Mouse (Mus musculus) Muller cell, postnatal 12 days (primary cell): ENCODE results near the gene Sema3f.

Experiments
- DNase-seq: peaks from one replicate; pipeline ENCODE4 v3.0.0-alpha.2; 2015; ENCODE audit errors: inconsistent ontology term

The Sema3f gene

DNA sequence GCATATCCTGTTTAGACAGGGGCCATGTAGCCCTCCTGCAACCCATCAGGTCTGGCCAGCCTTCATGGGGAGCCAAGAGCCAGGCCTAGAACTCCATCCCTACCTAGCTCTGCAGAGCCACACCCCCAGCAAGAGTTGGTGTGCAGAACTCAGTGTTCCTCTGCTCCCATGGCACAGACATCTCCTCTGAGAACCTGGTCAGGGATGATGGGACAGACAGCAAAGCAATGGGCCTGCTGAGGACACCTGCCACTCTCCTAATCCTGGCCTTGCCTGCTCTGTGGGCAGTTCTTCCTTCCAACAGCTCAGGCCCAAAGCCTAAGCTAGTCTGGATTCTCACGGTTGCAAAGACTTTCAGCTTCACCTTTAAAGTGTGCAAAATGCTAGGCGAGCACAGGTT lies 5.4 kb upstream of the Sema3f start:
- no peak for DNase-seq

DNA sequence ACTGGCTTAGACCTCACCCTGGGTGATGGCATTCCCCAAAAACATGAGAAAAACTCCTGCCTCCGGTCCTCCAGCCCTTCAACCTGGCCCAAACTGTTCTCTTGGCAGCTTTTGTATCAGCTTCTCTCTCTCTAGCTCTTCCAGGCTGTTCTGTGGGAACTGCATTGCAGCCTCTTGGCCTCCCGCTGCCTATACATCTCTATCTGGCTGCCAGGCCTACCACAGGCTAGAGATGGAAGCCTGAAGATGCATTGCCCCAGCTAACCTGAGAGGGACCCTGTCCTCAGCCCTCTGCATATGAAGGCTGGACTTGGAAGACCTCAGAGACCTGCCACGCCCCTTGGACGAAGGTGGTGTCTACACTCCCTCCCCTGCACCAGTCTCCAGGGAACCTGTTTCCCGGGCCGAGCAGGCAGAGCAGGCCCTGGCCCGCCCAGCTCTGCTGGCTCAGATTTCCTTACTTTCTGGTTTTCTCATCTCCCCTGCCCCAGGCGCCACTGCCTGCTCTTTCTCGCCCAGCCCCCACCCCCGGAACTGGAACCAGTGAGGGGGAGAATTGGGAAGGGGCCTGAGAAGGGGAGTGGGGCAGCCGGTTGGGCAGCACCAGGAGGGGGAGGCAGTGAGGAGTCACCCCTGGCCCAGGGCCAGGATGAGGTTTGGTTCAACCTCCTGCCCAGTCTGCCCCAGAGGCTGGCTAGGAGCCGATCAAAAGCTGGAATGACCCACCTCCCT lies 4.1 kb upstream of the Sema3f start:
- DNase-seq, result peak; percentile 93

DNA sequence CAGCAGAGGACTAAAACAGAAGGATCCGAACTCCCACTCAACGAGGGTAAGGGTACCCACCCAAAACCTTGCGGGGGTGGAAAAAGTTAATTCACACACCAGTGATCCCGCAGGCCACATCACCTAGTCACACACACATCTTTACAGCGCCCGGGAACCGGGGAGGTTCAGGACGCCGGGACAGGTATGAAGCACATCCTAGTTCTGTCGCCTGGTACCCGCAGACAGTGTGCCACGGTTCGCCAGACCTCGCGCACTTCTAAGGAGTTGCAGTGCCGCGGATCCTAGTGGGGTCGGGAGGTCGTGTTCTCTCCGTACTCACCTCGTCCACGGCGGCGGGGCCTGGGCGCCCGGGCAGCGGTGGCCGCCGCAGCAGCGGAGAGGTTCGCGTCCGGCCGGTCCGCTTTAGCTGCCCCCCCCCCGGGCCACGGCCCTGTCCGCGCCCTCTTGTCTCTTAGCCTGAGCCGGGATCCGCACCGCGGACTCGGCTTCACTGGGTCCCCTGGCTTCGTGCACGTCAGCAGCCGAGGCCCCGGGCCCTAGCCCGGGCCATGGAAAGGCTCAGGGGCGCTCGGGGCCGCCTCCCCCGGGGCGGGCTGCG lies 1.1 kb downstream of the Sema3f start:
- no peak for DNase-seq

DNA sequence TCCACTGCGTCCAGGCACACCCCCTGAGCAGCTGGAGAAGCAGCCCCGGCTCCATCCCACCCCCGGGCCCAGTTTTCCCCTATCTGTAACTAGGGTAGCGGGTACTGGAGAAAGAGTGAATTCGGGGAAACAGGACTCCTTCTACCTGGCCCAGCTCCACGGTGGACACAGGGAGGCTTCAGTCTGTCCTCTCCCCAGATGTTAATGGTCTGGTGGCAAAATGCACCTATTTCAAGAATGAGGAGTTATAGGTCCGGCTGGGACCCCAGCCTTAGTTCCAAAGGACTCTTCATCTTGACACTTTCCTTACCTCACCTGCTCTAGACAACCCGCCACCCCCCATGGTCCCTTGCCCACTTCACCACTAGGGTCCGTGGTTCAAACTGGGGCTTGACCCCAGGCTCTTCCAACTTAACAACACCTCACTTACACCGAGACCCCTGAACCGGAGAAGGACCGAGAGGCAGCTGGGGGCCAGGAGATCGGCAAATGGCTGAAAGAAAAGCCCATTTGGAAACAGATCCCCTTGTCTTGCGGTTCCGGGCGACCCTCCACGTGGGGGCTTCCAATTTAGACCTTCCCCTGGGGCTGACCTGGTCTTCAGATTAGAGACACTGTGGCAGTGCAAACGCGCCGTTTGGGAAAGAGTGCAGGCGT lies 1.7 kb downstream of the Sema3f start:
- no peak for DNase-seq

DNA sequence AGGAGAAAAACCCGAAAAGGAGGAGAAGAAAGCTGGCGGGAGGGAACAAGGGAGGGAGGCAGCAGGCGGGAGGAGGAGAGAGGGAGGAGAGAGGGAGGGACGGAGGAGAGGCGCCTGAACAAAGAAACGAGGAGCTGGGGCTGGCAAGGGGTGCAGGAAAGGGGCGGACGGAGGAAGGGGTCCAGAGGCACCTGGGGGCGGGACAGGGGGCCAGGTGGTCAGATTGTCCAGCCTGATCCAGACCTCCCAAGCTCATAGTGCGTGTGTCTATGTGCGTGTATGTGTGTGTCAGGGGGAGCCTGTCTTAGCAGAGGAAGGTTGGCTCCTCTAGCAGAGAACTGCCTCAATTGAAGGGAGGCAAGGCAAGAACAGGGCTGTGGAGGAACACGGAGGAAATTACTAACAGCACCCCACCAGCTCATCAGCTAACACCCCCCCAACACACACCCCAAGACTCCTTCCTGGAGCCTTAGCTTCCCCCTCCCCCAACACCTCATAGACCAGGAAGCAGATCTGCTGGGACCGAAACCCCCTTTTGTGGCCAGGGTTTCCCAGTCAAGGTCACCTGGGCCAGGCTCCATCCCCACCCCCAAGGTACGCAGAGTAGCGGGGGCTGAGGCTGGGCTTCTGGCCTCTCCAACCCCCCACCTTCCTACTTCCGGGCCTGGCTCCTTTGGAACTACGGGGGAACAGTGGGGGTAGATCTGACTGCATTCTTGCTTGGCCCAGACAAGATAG lies 2.4 kb downstream of the Sema3f start:
- no peak for DNase-seq

DNA sequence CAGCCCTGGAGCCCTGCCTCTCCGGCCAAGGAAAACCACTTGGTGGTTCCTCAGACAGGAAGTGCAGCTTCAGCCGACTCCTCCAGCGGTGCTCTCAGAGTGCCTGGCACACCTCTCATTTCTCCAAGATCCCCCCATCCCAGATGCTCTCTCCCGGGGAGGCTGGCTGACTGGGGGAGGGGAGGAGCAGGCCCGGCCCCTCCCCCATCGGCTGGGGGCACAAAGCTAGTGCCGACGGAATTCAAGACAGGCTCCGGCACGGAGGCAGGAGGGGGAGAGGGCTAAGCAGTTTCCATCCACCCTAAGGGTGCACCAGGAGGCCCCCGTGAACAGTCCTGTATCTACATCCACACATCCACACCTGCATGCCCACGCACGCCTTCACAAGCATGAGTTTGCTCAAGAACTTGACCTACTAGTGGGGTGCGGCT lies 3.5 kb downstream of the Sema3f start:
- DNase-seq, result no peak

DNA sequence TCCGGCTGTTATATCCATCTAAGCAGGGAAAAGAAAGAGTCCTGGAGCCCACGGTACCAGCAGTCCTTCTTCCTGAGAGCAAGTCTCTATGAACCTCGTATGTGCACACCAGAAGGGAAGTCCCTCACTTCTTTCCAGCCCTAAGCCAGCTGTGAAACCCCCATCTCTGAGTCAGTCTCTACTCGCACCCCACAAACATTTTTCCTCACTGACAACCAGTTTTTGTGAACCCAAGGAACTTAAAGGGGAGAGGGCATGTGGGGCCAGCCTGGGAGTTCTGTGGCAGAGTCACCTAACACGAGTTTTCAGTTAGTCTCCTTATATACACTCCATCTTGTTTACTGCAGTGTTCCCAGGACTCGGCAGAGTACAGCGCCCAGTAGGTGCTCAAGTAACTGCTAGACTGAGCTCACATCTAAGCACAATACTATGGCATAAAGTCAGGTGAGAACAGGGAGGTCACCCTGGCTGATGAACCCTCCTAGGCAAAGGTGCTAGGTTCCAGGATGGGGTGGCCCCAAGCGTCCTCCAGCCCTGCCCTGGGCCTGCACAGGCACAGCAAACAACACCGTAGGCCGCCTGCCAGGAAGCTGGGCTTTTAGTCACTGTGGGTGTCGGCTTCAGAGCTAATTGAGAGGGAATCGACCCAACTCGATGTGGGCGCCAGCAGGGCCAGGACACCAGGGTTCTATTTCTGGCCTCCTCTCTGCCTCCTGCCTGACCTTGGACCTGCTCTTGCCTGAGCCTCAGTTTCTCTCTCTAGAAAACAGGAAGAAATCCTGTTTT lies 6.7 kb downstream of the Sema3f start:
- peak; percentile 64 for DNase-seq

DNA sequence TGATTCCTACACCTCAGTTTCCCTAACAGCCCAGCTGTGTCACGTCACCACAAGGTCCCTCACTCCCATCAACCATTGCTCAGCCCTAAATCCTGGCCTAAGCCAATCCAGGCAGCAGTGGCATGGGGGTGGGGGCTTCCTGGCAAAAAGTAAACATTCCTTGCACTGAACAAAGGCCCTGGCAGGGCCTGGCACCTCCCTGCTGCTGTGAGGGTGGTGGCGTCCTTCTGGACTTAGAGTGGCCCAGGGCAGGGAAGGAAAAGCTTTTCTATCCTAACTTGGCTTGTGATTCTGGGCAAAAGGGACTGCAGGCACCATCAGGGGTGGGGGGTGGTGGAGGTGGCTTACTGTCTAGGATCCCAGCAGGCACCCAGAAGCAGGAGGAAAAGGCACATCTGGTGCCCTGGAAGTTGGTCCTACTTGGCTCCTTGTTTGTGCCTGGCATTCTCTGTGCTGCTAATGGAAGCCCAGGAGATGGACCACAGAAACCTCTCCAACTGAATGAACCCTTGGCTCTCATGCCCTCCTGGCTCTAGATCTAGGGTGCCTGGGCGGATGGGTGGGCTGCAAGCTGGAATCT lies 7.6 kb downstream of the Sema3f start:
- peak; percentile 81 for DNase-seq

DNA sequence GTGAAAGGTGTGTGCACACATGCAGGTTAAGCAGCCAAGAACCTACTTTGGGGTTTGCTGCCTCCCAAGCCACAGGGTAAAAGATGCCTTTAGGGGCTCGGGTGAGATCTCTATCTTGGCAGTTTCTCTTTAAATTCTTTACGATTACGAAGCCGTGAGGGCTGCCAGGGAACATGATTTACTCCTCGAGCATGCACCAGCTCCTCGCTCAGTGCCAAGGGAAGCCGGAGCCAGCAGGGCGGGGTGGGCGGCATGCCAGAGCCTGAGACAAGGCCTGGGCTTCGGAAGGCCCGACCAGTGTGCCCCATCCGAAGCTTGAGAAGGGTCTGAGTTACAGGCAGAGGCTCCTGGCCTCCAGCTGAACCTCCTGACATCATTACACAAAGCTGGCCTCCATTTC lies 8.7 kb downstream of the Sema3f start:
- peak; percentile 98 for DNase-seq

DNA sequence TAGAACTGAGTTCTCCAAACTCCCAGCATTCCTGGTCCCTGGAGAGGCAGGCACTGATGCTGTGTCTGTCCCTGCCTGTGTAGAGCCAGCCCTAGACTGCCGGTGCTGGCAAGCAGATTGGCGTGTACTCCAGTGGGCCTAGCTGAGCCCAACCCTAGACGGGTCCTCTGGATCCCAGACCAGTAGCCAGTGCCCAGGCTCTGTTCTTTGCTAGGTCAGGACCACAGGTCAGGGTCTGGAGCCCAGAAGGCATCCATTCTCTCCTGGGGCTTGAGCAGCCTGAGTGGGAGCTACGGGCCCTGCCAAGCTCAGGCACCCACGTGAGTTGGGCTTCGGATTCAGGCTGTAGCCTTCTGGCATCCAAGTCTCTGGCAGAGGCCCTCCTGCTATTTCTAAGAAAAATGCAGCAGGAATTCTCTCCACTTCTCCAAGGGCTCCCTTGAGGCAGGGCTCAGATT lies 10.1 kb downstream of the Sema3f start:
- peak; percentile 82 for DNase-seq

DNA sequence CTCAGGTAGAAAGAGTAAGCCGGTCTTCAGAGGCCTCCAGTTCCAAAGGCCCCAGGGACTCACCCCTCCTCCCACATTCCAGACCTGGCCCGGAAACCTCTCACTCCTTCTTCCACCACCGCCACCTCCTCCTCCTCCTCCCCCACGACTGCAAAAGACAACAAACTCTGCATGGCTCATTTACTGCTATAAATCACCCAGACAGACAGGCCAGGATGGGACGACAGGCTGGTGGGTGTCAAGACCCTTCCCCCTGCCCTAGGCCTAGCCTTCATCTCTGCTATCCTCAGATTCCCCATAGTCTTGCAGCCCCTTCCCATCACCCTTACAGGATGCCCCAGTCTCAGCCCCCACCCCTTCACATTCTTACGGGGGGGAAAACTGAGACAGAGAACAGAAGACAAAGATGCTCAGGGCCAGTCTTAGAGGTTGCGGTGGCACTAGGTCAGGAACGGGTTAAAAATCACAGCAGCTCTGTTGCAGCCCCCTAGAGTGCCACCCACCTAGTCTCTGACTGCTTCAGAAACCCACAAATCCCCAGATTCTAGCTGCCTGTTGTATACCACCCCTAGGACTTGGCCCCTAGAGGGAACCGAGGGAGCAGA lies 10.8 kb downstream of the Sema3f start:
- DNase-seq, result no peak

DNA sequence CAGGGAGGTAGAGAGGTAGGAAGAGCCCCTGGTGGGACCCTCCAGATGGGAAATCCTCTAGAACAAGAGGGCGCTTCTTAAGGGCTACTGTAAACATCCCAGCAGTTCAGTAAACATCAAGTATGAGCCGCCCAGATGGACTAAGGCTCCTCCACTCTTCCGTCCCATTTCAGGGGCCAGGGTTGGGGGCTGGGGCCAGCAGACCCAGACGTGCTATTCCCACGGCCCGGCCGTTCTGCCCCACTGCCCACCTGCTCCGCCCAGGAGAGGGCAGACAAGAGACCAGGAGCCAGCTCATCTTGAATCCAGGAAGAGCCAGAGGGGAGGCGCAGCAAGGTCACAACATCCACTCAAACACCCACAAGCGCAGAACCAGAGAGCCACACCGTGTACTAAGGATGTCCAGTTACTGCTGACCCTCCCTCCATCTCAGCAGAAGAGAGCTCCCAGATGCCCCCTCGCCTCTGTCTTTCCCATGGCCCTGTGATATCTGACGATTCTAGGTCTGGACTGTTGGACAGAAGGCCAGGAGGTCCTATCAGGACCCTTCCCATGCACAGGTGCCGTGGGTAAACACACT lies 11.6 kb downstream of the Sema3f start:
- DNase-seq, result peak; percentile 58

DNA sequence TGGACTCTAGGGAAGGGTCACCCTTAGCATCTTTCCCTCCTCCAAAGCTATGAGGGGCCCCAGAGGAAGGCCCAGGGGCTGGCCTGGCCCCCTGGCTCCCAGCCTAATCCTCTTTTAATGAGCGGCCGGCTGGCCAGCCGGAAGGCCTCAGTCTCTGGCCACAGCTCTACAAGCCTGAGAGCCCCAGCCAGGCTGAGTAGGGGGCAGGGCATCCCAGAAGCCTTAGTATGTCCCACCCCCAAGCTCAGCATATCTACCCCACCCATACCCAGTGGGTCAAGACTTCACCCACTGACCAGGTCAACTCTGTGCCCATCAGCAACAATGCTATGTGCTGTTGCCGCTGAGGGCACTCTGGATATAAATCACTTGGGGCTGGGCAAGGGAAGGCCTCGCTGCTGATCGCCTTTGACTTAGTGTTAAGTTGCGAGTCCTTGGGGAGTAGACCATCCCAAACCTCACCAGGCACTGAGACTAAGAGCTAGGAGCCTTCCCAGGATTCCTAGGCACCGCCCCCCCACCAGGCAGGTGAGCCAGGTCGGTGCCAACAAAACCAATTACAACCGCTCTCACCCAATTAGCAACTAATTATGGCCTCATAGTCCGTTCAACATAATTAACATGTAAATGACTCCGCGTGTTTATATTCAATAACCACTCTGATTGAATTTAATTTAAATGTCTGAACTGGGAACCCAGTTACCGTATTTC lies 12.3 kb downstream of the Sema3f start:
- peak; percentile 68 for DNase-seq

DNA sequence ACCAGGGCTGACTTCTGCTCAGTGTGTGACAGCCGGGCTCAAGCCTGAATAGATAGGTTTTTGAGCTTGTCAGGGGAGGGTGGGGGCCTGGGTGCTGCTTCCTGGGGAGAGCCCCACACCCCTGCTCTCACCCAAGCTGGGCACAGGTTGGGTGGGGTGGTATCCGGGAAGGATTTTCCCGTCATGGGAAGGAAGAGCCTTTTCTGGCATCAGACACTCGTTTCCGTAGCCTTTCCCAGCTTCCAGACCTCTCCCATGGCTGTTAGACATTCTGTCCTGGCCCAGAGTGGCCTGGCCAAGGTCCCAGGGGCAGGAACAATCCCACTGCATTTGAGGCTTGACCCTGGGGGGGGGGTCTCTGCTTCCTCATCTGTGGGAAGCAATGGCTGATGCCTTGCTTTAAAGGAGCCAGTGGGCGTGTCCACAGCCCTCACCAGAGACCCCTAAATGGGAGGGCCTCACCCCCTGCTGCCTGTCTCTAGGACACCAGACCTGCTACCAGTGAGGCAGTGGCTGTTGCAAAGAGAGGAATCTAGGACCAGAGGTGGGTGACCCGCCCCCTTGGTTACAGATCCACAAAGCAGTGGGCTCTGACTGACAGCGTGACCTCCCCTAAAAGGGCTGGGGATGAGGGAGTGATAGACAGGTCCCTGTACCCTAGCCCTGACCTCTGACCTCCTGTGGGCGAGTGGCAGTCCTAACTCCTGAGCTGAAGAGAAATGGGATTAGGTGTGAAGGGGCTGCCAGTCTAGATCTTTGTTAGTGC lies 13.2 kb downstream of the Sema3f start:
- no peak for DNase-seq

DNA sequence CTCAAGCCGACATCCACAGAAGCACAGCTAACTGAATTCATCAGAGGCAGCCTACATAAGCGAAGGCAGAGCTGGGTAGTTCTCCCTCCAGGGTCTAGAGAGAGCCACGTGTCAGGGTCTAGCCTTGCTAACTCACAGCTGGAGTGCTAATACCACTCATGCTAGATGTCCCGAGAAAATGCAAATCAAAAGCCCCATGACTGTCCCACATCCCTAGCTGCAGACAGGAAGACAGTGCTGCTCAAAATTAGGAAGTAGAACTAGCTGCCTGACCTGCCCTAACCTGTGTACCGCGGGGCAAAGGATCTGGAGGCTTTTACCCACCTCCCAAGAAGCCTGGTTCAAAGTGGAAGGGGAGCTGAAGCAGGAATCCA lies 14.2 kb downstream of the Sema3f start:
- no peak for DNase-seq

DNA sequence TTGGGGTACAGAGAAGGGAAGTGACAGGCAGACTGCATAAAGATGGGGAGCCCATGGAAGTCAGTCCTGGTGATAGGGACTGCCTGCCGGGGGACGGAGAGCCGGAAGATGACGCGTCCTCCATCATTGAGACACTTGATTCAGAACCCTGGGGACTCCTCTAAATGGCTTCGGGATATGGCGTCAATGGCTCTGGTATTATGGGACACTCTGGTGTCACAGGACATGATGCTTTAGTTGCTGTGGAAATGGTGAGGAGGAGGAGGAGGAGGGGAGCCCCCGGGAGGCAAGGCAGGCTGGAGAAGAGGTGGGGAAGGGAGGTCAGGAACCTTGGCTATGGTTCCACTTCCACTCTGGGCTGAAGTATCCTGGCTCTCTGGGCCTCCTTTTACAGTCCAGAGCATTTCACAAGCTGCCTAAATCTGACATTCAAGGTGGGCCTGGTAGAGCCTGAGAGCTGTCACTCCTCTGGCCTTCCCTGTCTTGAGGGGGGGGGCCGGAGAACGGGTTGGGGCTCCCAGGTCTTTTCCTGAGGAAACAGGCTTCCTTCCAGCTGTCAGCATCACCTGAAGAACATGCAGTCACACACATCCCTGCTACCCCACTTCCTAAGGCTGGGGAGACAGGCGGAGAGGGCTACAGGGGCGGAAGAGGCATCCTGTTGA lies 14.7 kb downstream of the Sema3f start:
- no peak for DNase-seq

DNA sequence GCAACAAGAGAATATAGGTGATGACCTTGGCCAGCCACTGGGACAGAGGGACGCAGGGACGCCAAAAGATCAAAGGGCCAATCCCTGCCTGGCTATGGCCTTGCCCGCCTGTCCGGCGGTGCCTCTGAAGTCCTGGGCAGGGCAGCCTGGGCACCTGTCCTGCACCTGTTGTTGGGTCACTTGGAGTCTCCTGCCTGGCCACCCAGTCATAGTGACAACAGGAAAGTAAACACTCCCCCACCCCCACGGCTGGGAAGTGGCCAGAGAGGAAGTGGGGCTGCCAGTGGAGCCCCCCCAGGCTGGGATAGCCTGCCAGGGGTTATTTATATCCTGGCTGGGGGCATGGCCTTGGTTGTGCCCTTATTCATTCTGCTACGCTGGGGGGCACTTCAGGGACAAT lies 15.6 kb downstream of the Sema3f start:
- no peak for DNase-seq

DNA sequence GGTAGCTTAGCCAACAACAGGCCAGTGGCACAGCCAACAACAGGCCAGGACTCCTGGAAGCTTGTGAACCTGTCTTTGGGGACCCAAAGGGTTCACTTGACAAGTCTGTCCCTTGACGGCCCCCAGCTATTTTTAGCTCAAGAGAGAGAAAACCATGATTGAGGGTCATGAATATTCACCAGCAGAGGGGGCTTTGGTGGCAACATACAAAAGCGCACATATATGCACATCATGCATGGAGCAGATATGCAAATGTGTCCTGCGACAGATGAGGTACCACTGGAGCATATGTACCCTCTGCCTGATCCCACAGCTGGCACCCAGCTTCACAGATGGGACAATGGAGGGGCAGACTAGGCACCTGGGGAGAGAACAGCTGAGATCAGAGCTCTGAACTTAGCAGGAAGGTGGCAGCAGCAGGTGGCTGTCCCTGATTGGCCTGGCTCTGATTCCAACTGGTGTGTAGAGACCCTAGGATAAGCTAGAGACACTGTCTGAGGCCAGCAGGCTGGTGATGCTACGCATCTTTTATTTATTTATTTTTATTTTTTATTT lies 16.8 kb downstream of the Sema3f start:
- DNase-seq, result no peak
